Mouse (Mus musculus) liver, embryonic 14.5 days (tissue): ENCODE results near the gene Pcdh9. TPM values are rescaled to one million over a fixed set of nuclear protein-coding genes. Genes with fewer than 3 reads are reported as not detected.

Experiments
- ATAC-seq: fragments of 200-750 bp; cut with Nextera tagmentation; 2 replicates; pipeline ENCODE4 v1.8.0; 2017; ENCODE audit warnings: moderate number of reproducible peaks, mild to moderate bottlenecking, moderate library complexity; ENCODE audit not compliant: insufficient read depth
- DNase-seq, 3 experiments: peaks; one replicate each; pipeline ENCODE4 v3.0.0-alpha.2; 2012 to 2013; ENCODE audit warnings: low read depth in 3 of 3, low spot score in 3 of 3
- H3K27ac ChIP-seq: fragments of 300-500 bp; sonication (generic); 2 replicates; pipeline ENCODE4 v1.5.1; 2014; ENCODE audit warnings: moderate library complexity, mild to moderate bottlenecking, control low read depth, inconsistent platforms
- H3K27me3 ChIP-seq: fragments of 300-500 bp; sonication (generic); 2 replicates; pipeline ENCODE4 v1.6.1; 2014; ENCODE audit warnings: mild to moderate bottlenecking, low read length, moderate library complexity; ENCODE audit not compliant: control insufficient read depth, insufficient read depth
- H3K36me3 ChIP-seq: fragments of 300-500 bp; sonication (generic); replicated peaks from 2 replicates; pipeline ENCODE4 v1.6.1; 2014; ENCODE audit warnings: low read depth; ENCODE audit not compliant: control insufficient read depth, insufficient read depth
- H3K4me1 ChIP-seq, 2 experiments: fragments of 200-500 bp in 1 of 2; fragments of 300-500 bp in 1 of 2; sonication (generic) in 1 of 2; replicated peaks; 2 replicates each; pipeline ENCODE4 v1.6.1; 2012 to 2014; ENCODE audit warnings: antibody characterized with exemption in 1 of 2, inconsistent platforms in 1 of 2, low read length in 1 of 2; ENCODE audit not compliant: control insufficient read depth in 2 of 2, insufficient read depth in 2 of 2
- H3K4me2 ChIP-seq: fragments of 300-500 bp; sonication (generic); 2 replicates; pipeline ENCODE4 v1.6.1; 2014; ENCODE audit warnings: low read depth, mild to moderate bottlenecking, control low read depth, moderate library complexity
- H3K4me3 ChIP-seq, 2 experiments: fragments of 200-500 bp in 1 of 2; fragments of 300-500 bp in 1 of 2; sonication (generic) in 1 of 2; 2 replicates each; pipeline ENCODE4 v1.5.1; 2012 to 2014; ENCODE audit warnings: low read depth in 2 of 2, low read length in 2 of 2, mild to moderate bottlenecking in 2 of 2, control low read depth in 1 of 2, inconsistent platforms in 1 of 2, moderate library complexity in 1 of 2; ENCODE audit not compliant: insufficient read depth in 1 of 2
- H3K9ac ChIP-seq: fragments of 300-500 bp; sonication (generic); replicated peaks from 2 replicates; pipeline ENCODE4 v1.6.1; 2014; ENCODE audit warnings: mild to moderate bottlenecking, control low read depth, moderate library complexity
- H3K9me3 ChIP-seq: fragments of 300-500 bp; sonication (generic); 2 replicates; pipeline ENCODE4 v1.6.1; 2016; ENCODE audit warnings: low read length, mixed read lengths; ENCODE audit not compliant: control insufficient read depth
- CTCF ChIP-seq: IDR thresholded peaks from 2 replicates; pipeline ENCODE4 v1.5.1; 2016; ENCODE audit warnings: antibody characterized with exemption, low read depth, control low read depth
- EP300 ChIP-seq: IDR thresholded peaks from 2 replicates; pipeline ENCODE4 v1.6.1; 2016; ENCODE audit warnings: antibody characterized with exemption, low read depth
- WGBS: fragments of 180-500 bp; shearing (Covaris S2); extraction: QIAGEN DNeasy Blood & Tissue Kit; methylation state at CpG from one replicate; pipeline ENCODE4 v1.1.7; 2014; ENCODE audit not compliant: insufficient replicate concordance; 5-methylcytosine and 5-hydroxymethylcytosine counted together
- polyA plus RNA-seq, 2 experiments: library from polyadenylated mRNA; depleted of rRNA in 1 of 2; stranded (reverse) in 1 of 2; unstranded in 1 of 2; fragments of >200 nt; fragmentation: Nextera tagmentation in 1 of 2; extraction: Ambion mirVana in 1 of 2; gene quantifications; 2 replicates each; pipeline versions ENCODE4 v1.2.1 to v1.2.3; 2012 to 2014

Gene Pcdh9
- polyA plus RNA-seq, 2 experiments = 0.06 to 0.23 TPM

- TF ChIP-seq CTCF (peak; percentile 24; the same call in 1 of the 2 replicates), EP300 (no peak)
- Histone ChIP-seq H3K4me2 (no peak overlapping the region), H3K9ac (no peak overlapping the region), H3K27ac (no peak overlapping the region), H3K36me3 (no peaks in the 10 kb centered on the region), H3K9me3 (no peaks in the 10 kb centered on the region), H3K27me3 (no peaks in the 10 kb centered on the region), H3K4me3 (no peak overlapping the region), H3K4me1 (no peaks in the 10 kb centered on the region)
- DNase-seq = no peak
- WGBS = 2% methylated on average over 2 of the region's 2 CpGs
- ATAC-seq = no peak
Observed at GRCm38 (mm10) chr14:93884467-93884866, 6.0 kb downstream of the Pcdh9 start.

GRCm38 (mm10) chr14:93880071-93880470, 10.4 kb downstream of the Pcdh9 start:
- WGBS = 84% methylated on average over 1 of the region's 1 CpGs
- Histone ChIP-seq H3K9me3 (no peaks in the 10 kb centered on the region), H3K4me3 (no peak overlapping the region), H3K27me3 (no peaks in the 10 kb centered on the region), H3K27ac (no peak overlapping the region), H3K4me1 (no peaks in the 10 kb centered on the region), H3K9ac (no peak overlapping the region), H3K36me3 (no peaks in the 10 kb centered on the region), H3K4me2 (no peak overlapping the region)
- ATAC-seq = no peak
- DNase-seq = no peak
- TF ChIP-seq CTCF (no peak), EP300 (no peak)

- DNase-seq = no peak
- 65% methylated on average over 1 of the region's 1 CpGs for WGBS
- TF ChIP-seq CTCF = no peak
- TF ChIP-seq EP300 = no peak
Observed at GRCm38 (mm10) chr14:93875968-93876367, 14.5 kb downstream of the Pcdh9 start.

GRCm38 (mm10) chr14:93868211-93868610, 22.3 kb downstream of the Pcdh9 start:
- Histone ChIP-seq H3K9me3 (no peaks in the 10 kb centered on the region), H3K9ac (no peak overlapping the region), H3K4me3 (no peak overlapping the region), H3K4me1 (no peaks in the 10 kb centered on the region), H3K36me3 (no peaks in the 10 kb centered on the region), H3K27ac (no peak overlapping the region), H3K4me2 (no peak overlapping the region), H3K27me3 (no peaks in the 10 kb centered on the region)
- TF ChIP-seq EP300 (no peak), CTCF (no peak)
- ATAC-seq (no peak), DNase-seq (no peak)

More at GRCm38 (mm10) chr14:93875968-93876367, 14.5 kb downstream of the Pcdh9 start:
- Histone ChIP-seq H3K27ac (no peak overlapping the region), H3K36me3 (no peaks in the 10 kb centered on the region), H3K9me3 (no peaks in the 10 kb centered on the region), H3K27me3 (no peaks in the 10 kb centered on the region), H3K4me2 (no peak overlapping the region), H3K4me3 (no peak overlapping the region), H3K9ac (no peak overlapping the region), H3K4me1 (no peaks in the 10 kb centered on the region)
- no peak for ATAC-seq

- no peak overlapping the region for H3K4me2 ChIP-seq
- H3K36me3 ChIP-seq = no peaks in the 10 kb centered on the region
- H3K4me3 ChIP-seq = no peak overlapping the region
- 49% methylated on average over 3 of the region's 3 CpGs for WGBS
- DNase-seq = no peak
- TF ChIP-seq EP300 (no peak), CTCF (no peak)
- no peaks in the 10 kb centered on the region for H3K4me1 ChIP-seq
- no peaks in the 10 kb centered on the region for H3K27me3 ChIP-seq
- H3K9me3 ChIP-seq = no peaks in the 10 kb centered on the region
- no peak overlapping the region for H3K9ac ChIP-seq
- no peak overlapping the region for H3K27ac ChIP-seq
- no peak for ATAC-seq
Observed at GRCm38 (mm10) chr14:93858069-93858468, 32.4 kb downstream of the Pcdh9 start.
